Mouse (Mus musculus) E14TG2a.4 (cell line): ENCODE measurements around the gene Bmp5.

Source experiments
- H3K27me3 ChIP-seq: 2 replicates; pipeline ENCODE4 v1.6.1; 2014; ENCODE audit warnings: low read length, control low read depth; ENCODE audit not compliant: insufficient read depth
- H3K36me3 ChIP-seq: 2 replicates; pipeline ENCODE4 v1.6.1; 2014; ENCODE audit warnings: low read length, control low read depth; ENCODE audit not compliant: insufficient read depth
- H3K4me1 ChIP-seq: replicated peaks from 2 replicates; pipeline ENCODE4 v1.6.1; 2014; ENCODE audit warnings: low read depth, low read length, control low read depth
- H3K4me3 ChIP-seq: replicated peaks from 2 replicates; pipeline ENCODE4 v1.5.1; 2014; ENCODE audit warnings: mild to moderate bottlenecking, low read length
- H3K9me3 ChIP-seq: 2 replicates; pipeline ENCODE4 v1.6.1; 2014; ENCODE audit warnings: low read length, control low read depth
- CTCF ChIP-seq: conservative IDR thresholded peaks from 2 replicates; pipeline ENCODE4 v1.5.1; 2014; ENCODE audit warnings: low read length
- NANOG ChIP-seq: IDR thresholded peaks from 2 replicates; pipeline ENCODE4 v1.6.1; 2014; ENCODE audit warnings: borderline replicate concordance, low read length, mixed read lengths
- POU5F1 ChIP-seq: IDR thresholded peaks from 2 replicates; pipeline ENCODE4 v1.6.1; 2014; ENCODE audit warnings: low read length, borderline replicate concordance

Bmp5 gene

GRCm38 (mm10) chr9:75910112-75910799 lies 135.1 kb downstream of the Bmp5 start:
- Histone ChIP-seq H3K36me3 (no peaks in the 10 kb centered on the region), H3K9me3 (no peaks in the 10 kb centered on the region), H3K4me1 (no peaks in the 10 kb centered on the region), H3K27me3 (no peaks in the 10 kb centered on the region), H3K4me3 (no peak overlapping the region)
- TF ChIP-seq NANOG (no peak), CTCF (no peak), POU5F1 (no peak)

DNA sequence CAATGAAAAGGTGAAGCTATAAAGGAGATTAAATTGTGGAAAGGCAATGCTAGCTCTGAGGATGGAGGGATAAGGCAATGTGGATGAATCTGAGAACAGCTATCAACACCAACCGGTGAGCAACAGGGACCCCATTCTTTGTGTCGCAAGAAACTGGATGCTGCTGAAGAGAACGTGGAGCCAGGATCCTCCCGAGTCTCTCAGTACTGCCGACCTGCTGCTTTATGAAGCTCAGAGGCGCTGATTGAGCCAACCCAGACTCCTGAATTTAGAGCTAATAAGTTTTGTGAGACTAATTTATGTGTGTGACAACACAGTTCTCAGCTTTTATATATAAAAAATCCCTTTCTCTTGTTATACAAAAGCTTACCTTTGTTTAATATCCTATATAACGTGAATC lies 136.4 kb downstream of the Bmp5 start:
- no peaks in the 10 kb centered on the region for H3K36me3 ChIP-seq
- H3K27me3 ChIP-seq, result no peaks in the 10 kb centered on the region
- H3K4me1 ChIP-seq, result no peaks in the 10 kb centered on the region
- no peaks in the 10 kb centered on the region for H3K9me3 ChIP-seq
- no peak for TF ChIP-seq NANOG
- TF ChIP-seq POU5F1, result no peak
- TF ChIP-seq CTCF, result no peak
- no peak overlapping the region for H3K4me3 ChIP-seq

DNA sequence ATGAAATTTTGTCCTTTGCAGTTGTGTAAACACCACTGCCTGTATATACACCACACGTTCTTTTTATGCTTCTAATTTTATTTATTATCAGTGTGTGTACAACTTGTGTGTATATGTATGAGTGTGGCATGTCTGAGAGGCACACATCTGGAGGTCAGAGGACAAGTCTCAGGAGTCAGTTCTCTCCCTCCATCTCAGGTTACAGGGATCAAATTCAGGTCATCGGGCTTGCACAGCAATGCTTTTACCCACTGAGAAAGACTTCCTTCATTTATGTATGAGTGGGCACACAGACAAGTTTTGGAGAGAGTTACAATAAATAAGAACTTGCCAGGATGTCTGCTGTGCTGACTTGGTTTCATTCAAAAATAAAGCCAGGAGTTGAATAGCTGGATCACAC lies 140.9 kb downstream of the Bmp5 start:
- H3K27me3 ChIP-seq, result no peaks in the 10 kb centered on the region
- H3K9me3 ChIP-seq, result no peaks in the 10 kb centered on the region
- no peak overlapping the region for H3K4me3 ChIP-seq
- TF ChIP-seq CTCF (no peak), NANOG (no peak), POU5F1 (no peak)
- no peaks in the 10 kb centered on the region for H3K36me3 ChIP-seq
- no peaks in the 10 kb centered on the region for H3K4me1 ChIP-seq

DNA sequence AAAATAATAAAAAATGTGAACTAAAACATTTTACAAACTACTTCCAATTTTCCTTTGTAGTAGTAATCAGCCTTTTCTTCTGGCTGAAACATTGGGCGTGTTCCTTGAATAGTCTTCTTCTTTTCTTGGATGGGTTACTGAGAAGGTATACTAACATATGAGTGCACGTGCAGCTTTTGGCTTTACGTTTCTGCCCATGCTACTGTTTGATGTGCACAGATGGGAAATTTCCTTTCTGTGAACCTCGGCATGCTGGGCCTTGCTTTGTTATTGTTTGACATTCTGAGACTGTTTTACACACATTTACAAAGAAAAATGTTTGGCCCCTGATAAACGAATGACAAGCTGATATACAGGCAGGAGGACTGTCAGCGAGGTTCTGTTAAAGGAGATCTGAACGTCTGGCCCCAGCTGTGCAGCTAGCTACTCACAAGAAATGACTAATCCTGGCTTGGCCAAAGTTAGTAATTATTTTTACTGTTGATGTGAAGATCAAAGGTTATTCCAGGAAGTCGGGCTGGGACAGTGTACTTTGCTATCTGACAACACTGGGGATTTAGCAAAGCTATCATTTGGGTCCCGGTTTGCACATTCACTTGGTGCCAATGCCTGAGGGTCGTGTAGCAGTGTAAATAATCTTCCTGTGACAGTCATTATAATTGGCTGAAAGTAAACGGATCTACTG lies 152.2 kb downstream of the Bmp5 start:
- no peaks in the 10 kb centered on the region for H3K4me1 ChIP-seq
- H3K4me3 ChIP-seq, result no peak overlapping the region
- no peaks in the 10 kb centered on the region for H3K9me3 ChIP-seq
- no peak for TF ChIP-seq CTCF
- TF ChIP-seq NANOG, result no peak
- TF ChIP-seq POU5F1, result no peak
- no peaks in the 10 kb centered on the region for H3K36me3 ChIP-seq
- H3K27me3 ChIP-seq, result no peaks in the 10 kb centered on the region

- H3K36me3 ChIP-seq, result no peaks in the 10 kb centered on the region
- TF ChIP-seq CTCF (no peak), POU5F1 (no peak), NANOG (no peak)
- H3K4me1 ChIP-seq, result no peaks in the 10 kb centered on the region
- H3K4me3 ChIP-seq, result no peak overlapping the region
- no peaks in the 10 kb centered on the region for H3K9me3 ChIP-seq
- no peaks in the 10 kb centered on the region for H3K27me3 ChIP-seq
Measured at GRCm38 (mm10) chr9:75928068-75928467, 152.9 kb downstream of the Bmp5 start.

DNA sequence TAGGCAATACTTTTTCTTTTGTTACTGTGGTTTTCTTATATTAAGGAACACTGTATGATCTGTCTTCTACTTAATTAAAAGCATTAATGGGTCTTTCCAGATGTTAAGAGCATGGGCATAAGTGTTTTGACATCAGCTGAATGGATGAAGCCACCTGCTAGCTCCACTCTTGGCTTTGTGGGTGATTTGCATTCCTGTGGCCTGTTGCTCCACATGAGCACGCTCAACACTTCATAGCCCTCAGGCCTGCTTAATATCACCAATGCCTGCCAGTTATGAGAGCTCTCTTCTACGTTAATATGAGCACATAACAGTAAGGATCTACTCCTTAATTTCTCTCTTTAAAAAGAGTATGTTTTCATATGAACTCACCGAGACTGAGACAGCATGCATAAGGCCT lies 169.5 kb downstream of the Bmp5 start:
- H3K36me3 ChIP-seq, result no peaks in the 10 kb centered on the region
- TF ChIP-seq POU5F1 (no peak), NANOG (no peak), CTCF (no peak)
- H3K27me3 ChIP-seq, result no peaks in the 10 kb centered on the region
- H3K4me3 ChIP-seq, result no peak overlapping the region
- no peaks in the 10 kb centered on the region for H3K9me3 ChIP-seq
- no peaks in the 10 kb centered on the region for H3K4me1 ChIP-seq
